Mouse (Mus musculus): ENCODE data around the gene Lhx1. TPM values are rescaled to one million over a fixed set of nuclear protein-coding genes. Genes with fewer than 3 reads are reported as not detected.

Gene Lhx1
- total and polyA plus RNA-seq, 3 experiments, result 0.04 TPM; not detected in 2

- Histone ChIP-seq H3K27me3 (replicated peaks) (peaks cover 69% of the 10 kb centered on the region), H3K4me2 (ENCODE audit: insufficient read depth, low read depth, poor library complexity, severe bottlenecking) (no peak overlapping the region), H3K79me2 (replicated peaks; ENCODE audit: control insufficient read depth, extremely low read depth, insufficient read depth, poor library complexity, severe bottlenecking) (no peaks in the 10 kb centered on the region), H3K27ac (ENCODE audit: insufficient read depth, low read depth) (no peak overlapping the region), H3K4me1 (ENCODE audit: control insufficient read depth in 1 of 2, insufficient read depth in 2 of 2) (peaks cover 0 to 14% of the 10 kb centered on the region in 2 experiments; a peak in 2 of 4 replicates), H3K9me3 (replicated peaks; ENCODE audit: low read length) (peaks cover 26% of the 10 kb centered on the region), H3K9ac (ENCODE audit: insufficient read depth, low read depth) (no peak overlapping the region), H3K36me3 (replicated peaks in 1 of 2; ENCODE audit: control insufficient read depth in 1 of 2, insufficient read depth in 1 of 2, low read length in 1 of 2) (no peaks in the 10 kb centered on the region), H3K4me3 (replicated peaks in 1 of 3; ENCODE audit: low read depth in 2 of 3, low read length in 2 of 3, poor library complexity in 1 of 3) (no peak overlapping the region)
- TF ChIP-seq POLR2AphosphoS2 (IDR thresholded peaks at IDR 0.05; ENCODE audit: low read depth, low read length), result no peak
- TF ChIP-seq SIN3A (IDR thresholded peaks at IDR 0.05; ENCODE audit: low read length), result no peak
- no peak for TF ChIP-seq ZKSCAN1 (IDR thresholded peaks at IDR 0.05; ENCODE audit: borderline replicate concordance, low read depth, low read length)
- no peak for TF ChIP-seq ELF1 (IDR thresholded peaks at IDR 0.05; ENCODE audit: low read depth, low read length)
- TF ChIP-seq EP300 (IDR thresholded peaks at IDR 0.05; ENCODE audit: low read length), result no peak
- no peak for TF ChIP-seq SMC3 (IDR thresholded peaks at IDR 0.05; ENCODE audit: low read depth, low read length)
- TF ChIP-seq PAX5 (IDR thresholded peaks at IDR 0.05; ENCODE audit: low read length), result no peak
- no peak for TF ChIP-seq JUN (IDR thresholded peaks at IDR 0.05; ENCODE audit: insufficient read depth, low read depth, low read length)
- no peak for TF ChIP-seq MAFK (IDR thresholded peaks at IDR 0.05; ENCODE audit: insufficient replicate concordance, low read length)
- TF ChIP-seq MXI1 (IDR thresholded peaks at IDR 0.05; ENCODE audit: low read depth, low read length), result no peak
- TF ChIP-seq ZC3H11A (IDR thresholded peaks at IDR 0.05; ENCODE audit: low read depth, low read length), result no peak
- no peak for TF ChIP-seq USF1 (IDR thresholded peaks at IDR 0.05; ENCODE audit: low read depth, low read length)
- TF ChIP-seq KAT2A (IDR thresholded peaks at IDR 0.05; ENCODE audit: insufficient replicate concordance, low read length), result no peak
- TF ChIP-seq CHD2 (IDR thresholded peaks at IDR 0.05; ENCODE audit: low read length), result no peak
- TF ChIP-seq POLR2A (IDR thresholded peaks at IDR 0.05; ENCODE audit: low read depth, low read length), result no peak
- TF ChIP-seq BHLHE40 (IDR thresholded peaks at IDR 0.05; ENCODE audit: low read depth, low read length), result no peak
- in situ Hi-C loops (cut with MboI; ENCODE audit: low pct_ligation_motif_present, low pct_unique_long_range_greater_than_20kb, low sequenced_read_pairs), result no loop called here
- dilution Hi-C loops (cut with MboI; ENCODE audit: extremely low pct_ligation_motif_present, extremely low pct_unique_long_range_greater_than_20kb, low sequenced_read_pairs), result no loop called here
- DNase-seq (ENCODE audit: extremely low read depth), result no peak
These were observed 4.7 kb upstream of the Lhx1 start for GRCm38 (mm10) chr11:84529797-84530703.

GRCm38 (mm10) chr11:84529143-84529755 is 3.9 kb upstream of the Lhx1 start:
- H3K9ac ChIP-seq (ENCODE audit: insufficient read depth, low read depth), result no peak overlapping the region
- H3K79me2 ChIP-seq (replicated peaks; ENCODE audit: control insufficient read depth, extremely low read depth, insufficient read depth, poor library complexity, severe bottlenecking), result no peaks in the 10 kb centered on the region
- peaks cover 0 to 14% of the 10 kb centered on the region in 2 experiments; a peak in 2 of 4 replicates for H3K4me1 ChIP-seq (ENCODE audit: control insufficient read depth in 1 of 2, insufficient read depth in 2 of 2)
- dilution Hi-C loops (cut with MboI; ENCODE audit: extremely low pct_ligation_motif_present, extremely low pct_unique_long_range_greater_than_20kb, low sequenced_read_pairs) (no loop called here), in situ Hi-C loops (cut with MboI; ENCODE audit: low pct_ligation_motif_present, low pct_unique_long_range_greater_than_20kb, low sequenced_read_pairs) (no loop called here)
- H3K27me3 ChIP-seq (replicated peaks), result peaks cover 65% of the 10 kb centered on the region
- H3K4me3 ChIP-seq (replicated peaks in 1 of 3; ENCODE audit: low read depth in 2 of 3, low read length in 2 of 3, poor library complexity in 1 of 3), result no peak overlapping the region
- H3K4me2 ChIP-seq (ENCODE audit: insufficient read depth, low read depth, poor library complexity, severe bottlenecking), result no peak overlapping the region
- no peak for DNase-seq (ENCODE audit: extremely low read depth)
- H3K27ac ChIP-seq (ENCODE audit: insufficient read depth, low read depth), result no peak overlapping the region
- peaks cover 33% of the 10 kb centered on the region for H3K9me3 ChIP-seq (replicated peaks; ENCODE audit: low read length)
- TF ChIP-seq MAZ (IDR thresholded peaks at IDR 0.05; ENCODE audit: low read depth, low read length) (no peak), POLR2AphosphoS2 (IDR thresholded peaks at IDR 0.05; ENCODE audit: low read depth, low read length) (no peak), MXI1 (IDR thresholded peaks at IDR 0.05; ENCODE audit: low read depth, low read length) (no peak), ELF1 (IDR thresholded peaks at IDR 0.05; ENCODE audit: low read depth, low read length) (no peak), ETS1 (conservative IDR thresholded peaks at IDR 0.05; ENCODE audit: low read depth, low read length) (no peak), SMC3 (IDR thresholded peaks at IDR 0.05; ENCODE audit: low read depth, low read length) (no peak), NRF1 (IDR thresholded peaks at IDR 0.05; ENCODE audit: low read depth, low read length) (no peak), POLR2A (IDR thresholded peaks at IDR 0.05; ENCODE audit: low read depth, low read length) (no peak), PAX5 (IDR thresholded peaks at IDR 0.05; ENCODE audit: low read length) (no peak), MEF2A (IDR thresholded peaks at IDR 0.05; ENCODE audit: borderline replicate concordance, low read depth, low read length) (no peak), USF1 (IDR thresholded peaks at IDR 0.05; ENCODE audit: low read depth, low read length) (no peak), CHD2 (IDR thresholded peaks at IDR 0.05; ENCODE audit: low read length) (no peak), EP300 (IDR thresholded peaks at IDR 0.05; ENCODE audit: low read length) (no peak), KAT2A (IDR thresholded peaks at IDR 0.05; ENCODE audit: insufficient replicate concordance, low read length) (no peak)
- H3K36me3 ChIP-seq (replicated peaks in 1 of 2; ENCODE audit: control insufficient read depth in 1 of 2, insufficient read depth in 1 of 2, low read length in 1 of 2), result no peaks in the 10 kb centered on the region

Measured in CH12.LX (cell line).